ENCODE assay signal across 11 mouse cellular contexts in genomic region chr2:165644057-165644456, GRCm38 (mm10). TPM values are rescaled to one million over a fixed set of nuclear protein-coding genes. Genes with fewer than 3 reads are reported as not detected.
DNase-seq lines count a peak whose midpoint lies in the region; ATAC-seq and TF ChIP-seq lines count a peak whose summit lies in the region.
"Had no signal": no experiment of that assay in that cellular context is flagged by ENCODE, and none has a peak within 500 bp of the region (broad histone marks: within the 10 kb centered on the region; RNA-seq: fewer than 3 reads in every experiment).

No protein-coding gene starts in this region.

- WGBS in heart, embryonic 16.5 days, result 68% methylated on average over 9 of the region's 9 CpGs
- WGBS in limb, embryonic 10.5 days, result 85% methylated on average over 9 of the region's 9 CpGs

- H3K9ac ChIP-seq in heart, embryonic 16.5 days (ENCODE audit: low read length), result no peak overlapping the region
- no peak overlapping the region for H3K9ac ChIP-seq in ES-Bruce4 (ENCODE audit: low read depth, poor library complexity, severe bottlenecking)
- H3K9ac ChIP-seq: hindbrain, embryonic 12.5 days had no signal

- no peak for TF ChIP-seq POLR2A in ES-Bruce4 (IDR thresholded peaks at IDR 0.05; ENCODE audit: insufficient read depth, low read length)

- no peak for TF ChIP-seq CTCF in ES-Bruce4 (IDR thresholded peaks at IDR 0.05; ENCODE audit: low read depth, low read length)

- H3K27me3 ChIP-seq in heart, embryonic 16.5 days (ENCODE audit: control insufficient read depth, insufficient read depth, low read length), result no peaks in the 10 kb centered on the region
- H3K27me3 ChIP-seq in ES-Bruce4 (ENCODE audit: control insufficient read depth, insufficient read depth, low read length, poor library complexity, severe bottlenecking), result no peaks in the 10 kb centered on the region
- H3K27me3 ChIP-seq in limb, embryonic 10.5 days (ENCODE audit: low read depth, poor library complexity, severe bottlenecking), result peaks cover 36% of the 10 kb centered on the region
- H3K27me3 ChIP-seq: hindbrain, embryonic 12.5 days had no signal

- no peak for DNase-seq in heart, postnatal 25 days (ENCODE audit: low spot score)
- DNase-seq in cerebellum, adult 9-11 months, result peak; percentile 64
- peak; percentile 64 for DNase-seq in lung, postnatal 25 days (ENCODE audit: low spot score)
- no peak for DNase-seq in thymus, adult 18-20 months
- no peak for DNase-seq in limb, embryonic 10.5 days (ENCODE audit: low spot score)

- H3K27ac ChIP-seq in heart, embryonic 16.5 days (ENCODE audit: low read length), result no peak overlapping the region
- 0 out of 2 replicates have a peak overlapping the region, but pooled peaks have one; percentile 10 for H3K27ac ChIP-seq in ES-Bruce4 (ENCODE audit: insufficient read depth, low read length)
- no peak overlapping the region for H3K27ac ChIP-seq in limb, embryonic 10.5 days
- H3K27ac ChIP-seq: hindbrain, embryonic 12.5 days had no signal

- TF ChIP-seq EP300 in ES-Bruce4 (IDR thresholded peaks at IDR 0.05; ENCODE audit: insufficient read depth, low read depth, low read length), result no peak

- H3K4me1 ChIP-seq in heart, embryonic 16.5 days (ENCODE audit: control insufficient read depth, insufficient read depth, low read length), result no peaks in the 10 kb centered on the region
- peaks cover 9% of the 10 kb centered on the region for H3K4me1 ChIP-seq in ES-Bruce4 (ENCODE audit: control insufficient read depth, insufficient read depth, low read length)
- H3K4me1 ChIP-seq in limb, embryonic 10.5 days, result peaks cover 41% of the 10 kb centered on the region

- no peak overlapping the region for H3K4me3 ChIP-seq in heart, embryonic 16.5 days (ENCODE audit: low read length)
- H3K4me3 ChIP-seq in ES-Bruce4 (ENCODE audit: low read depth, low read length), result no peak overlapping the region
- H3K4me3 ChIP-seq in limb, embryonic 10.5 days, result no peak overlapping the region
- H3K4me3 ChIP-seq: hindbrain, embryonic 12.5 days had no signal

- H3K9me3 ChIP-seq in heart, embryonic 16.5 days (replicated peaks; ENCODE audit: control insufficient read depth, low read length), result no peaks in the 10 kb centered on the region
- H3K9me3 ChIP-seq in ES-Bruce4 (replicated peaks; ENCODE audit: control insufficient read depth, insufficient read depth, low read length, poor library complexity, severe bottlenecking), result no peaks in the 10 kb centered on the region
- no peaks in the 10 kb centered on the region for H3K9me3 ChIP-seq in limb, embryonic 10.5 days (replicated peaks)
- H3K9me3 ChIP-seq: hindbrain, embryonic 12.5 days had no signal

- peak; percentile 45; the same call in 1 of the 2 replicates for ATAC-seq in heart, embryonic 16.5 days (replicated peaks; ENCODE audit: extremely low read depth, insufficient read depth, low FRiP score)
- ATAC-seq: activated CD4-positive, CD25-positive, alpha-beta regulatory T cell, adult 4 months; intestine, postnatal 0 days had no signal

- intact Hi-C loops in heart, postnatal 25 days (cut with DNase I), result no loop called here

- H3K4me2 ChIP-seq in heart, embryonic 16.5 days (ENCODE audit: low read depth, low read length), result no peak overlapping the region
- H3K4me2 ChIP-seq: heart, embryonic 11.5 days; hindbrain, embryonic 12.5 days had no signal

- no peaks in the 10 kb centered on the region for H3K36me3 ChIP-seq in heart, embryonic 16.5 days (ENCODE audit: control insufficient read depth, insufficient read depth)
- H3K36me3 ChIP-seq in ES-Bruce4 (ENCODE audit: control insufficient read depth, insufficient read depth, low read length, poor library complexity, severe bottlenecking), result no peaks in the 10 kb centered on the region
- H3K36me3 ChIP-seq in limb, embryonic 10.5 days, result no peaks in the 10 kb centered on the region
- H3K36me3 ChIP-seq: hindbrain, embryonic 12.5 days had no signal

RNA-seq across cellular contexts. Expression of gene Eya2, which starts 49.2 kb away (rescaled TPM):
- polyA plus RNA-seq in heart, embryonic 16.5 days (2015; fragmentation: Nextera tagmentation; extraction: Ambion mirVana), result 3.6 and 5.8 TPM in 2 replicates
- 1 to 10 TPM; 1.4 to 1.8 TPM for total RNA-seq in heart, postnatal 25 days (2021)
- 1.3 and 3.2 TPM in 2 replicates for polyA plus RNA-seq in ES-Bruce4 (2011; ENCODE audit: insufficient read depth, insufficient read length, low read depth, missing spikeins)
- 6.9 and 7.7 TPM in 2 replicates for polyA plus RNA-seq in limb, embryonic 10.5 days (2016; fragmentation: Nextera tagmentation; extraction: Ambion mirVana)

Comparison
In these comparisons a context has a peak if more than half of its experiments do, and no peak if none do; other contexts are left out.
1. DNase-seq: peak in cerebellum, adult 9-11 months (single experiment) and lung, postnatal 25 days (single experiment); none in heart, postnatal 25 days (single experiment), thymus, adult 18-20 months (0 of 2) and limb, embryonic 10.5 days (single experiment).